Mouse (Mus musculus): ENCODE measurements around the gene Foxj3.

GRCm38 (mm10) chr4:119669356-119670209 lies 132.8 kb downstream of the Foxj3 start:
- TF ChIP-seq CTCF (IDR thresholded peaks at IDR 0.05; ENCODE audit: extremely low read depth, insufficient read length, insufficient replicate concordance, low read depth, low read length): no peak
- TF ChIP-seq POLR2A (IDR thresholded peaks at IDR 0.05; ENCODE audit: low read depth, low read length): no peak

Measured in small intestine, adult 2 months (tissue).